Mouse (Mus musculus) forebrain, embryonic 10.5 days (tissue): ENCODE results near the gene Hmgb4. TPM values are rescaled to one million over a fixed set of nuclear protein-coding genes. Genes with fewer than 3 reads are reported as not detected.

Experiments used
- DNase-seq: peaks from one replicate; pipeline ENCODE4 v3.0.0-alpha.2; 2017; ENCODE audit warnings: low spot score; ENCODE audit errors: extremely low spot score
- H3K27ac ChIP-seq: fragments of 300-500 bp; sonication (generic); 2 replicates; pipeline ENCODE4 v1.5.1; 2016; ENCODE audit warnings: mild to moderate bottlenecking
- H3K27me3 ChIP-seq: fragments of 300-500 bp; sonication (generic); 2 replicates; pipeline ENCODE4 v1.6.1; 2016; ENCODE audit warnings: mild to moderate bottlenecking; ENCODE audit not compliant: poor library complexity, severe bottlenecking
- H3K36me3 ChIP-seq: fragments of 300-500 bp; sonication (generic); replicated peaks from 2 replicates; pipeline ENCODE4 v1.6.1; 2016; ENCODE audit warnings: mild to moderate bottlenecking, moderate library complexity
- H3K4me1 ChIP-seq: fragments of 300-500 bp; sonication (generic); 2 replicates; pipeline ENCODE4 v1.6.1; 2016
- H3K4me3 ChIP-seq: fragments of 300-500 bp; sonication (generic); 2 replicates; pipeline ENCODE4 v1.5.1; 2016; ENCODE audit warnings: mild to moderate bottlenecking, moderate library complexity
- H3K9me3 ChIP-seq: fragments of 300-500 bp; sonication (generic); 2 replicates; pipeline ENCODE4 v1.6.1; 2016; ENCODE audit warnings: mild to moderate bottlenecking, moderate library complexity
- WGBS: fragments of 180-500 bp; shearing (Covaris S2); methylation state at CpG from one replicate; pipeline ENCODE4 v1.1.7; 2016; 5-methylcytosine and 5-hydroxymethylcytosine counted together
- polyA plus RNA-seq: library from polyadenylated mRNA; unstranded; fragments of >200 nt; fragmentation: Nextera tagmentation; extraction: Ambion mirVana; gene quantifications from 2 replicates; pipeline ENCODE4 v1.2.1, GENCODE M21; 2016

Hmgb4 gene
- polyA plus RNA-seq, 1 experiment from 2014 or later, result not detected

DNA sequence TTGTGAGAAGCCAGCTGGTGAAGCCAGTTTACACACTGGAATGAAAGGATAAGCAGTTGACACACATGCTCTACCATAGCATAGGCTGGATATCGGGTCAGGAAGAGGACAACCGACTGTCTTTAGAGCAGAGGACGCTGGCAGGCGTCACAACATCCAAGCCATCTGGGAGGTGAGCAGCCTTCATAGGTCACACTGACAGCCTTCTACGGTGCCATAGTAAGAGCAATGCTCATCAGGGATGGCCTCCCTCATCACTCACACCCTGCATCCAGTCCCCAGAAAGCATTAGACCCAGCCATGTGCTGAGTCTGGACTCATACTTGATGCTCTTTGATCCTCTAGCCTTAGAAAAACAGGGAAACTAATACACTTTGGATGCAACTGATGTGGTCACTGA, 3.7 kb upstream of the Hmgb4 start:
- no peak overlapping the region for H3K4me3 ChIP-seq
- H3K36me3 ChIP-seq, result no peaks in the 10 kb centered on the region
- H3K27me3 ChIP-seq, result no peaks in the 10 kb centered on the region
- H3K9me3 ChIP-seq, result peaks cover 5% of the 10 kb centered on the region; the same call in 1 of the 2 replicates
- no peak for DNase-seq
- H3K4me1 ChIP-seq, result 0 out of 2 replicates have a peak, but pooled peaks cover 5% of the 10 kb centered on the region
- WGBS, result 91% methylated on average over 5 of the region's 5 CpGs
- H3K27ac ChIP-seq, result no peak overlapping the region

DNA sequence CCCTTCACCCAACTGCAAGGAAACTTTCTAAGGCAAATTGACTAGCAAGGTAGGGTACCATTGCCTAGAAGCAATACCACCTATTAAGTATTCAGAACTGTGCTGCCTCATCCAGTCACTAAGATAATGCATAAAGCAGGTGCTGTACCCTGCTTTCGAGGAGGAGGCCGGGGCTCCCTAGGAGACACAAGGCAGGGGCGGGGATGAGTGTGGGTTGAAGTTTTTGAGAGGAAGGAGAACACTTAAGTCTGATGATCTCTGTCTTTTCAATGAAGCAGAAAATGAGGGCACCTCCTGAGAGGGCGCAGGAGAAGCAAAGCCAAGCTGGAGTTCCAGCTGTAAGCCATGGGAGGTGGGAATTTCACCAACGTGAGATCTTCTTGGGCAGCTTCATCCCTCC, 1.5 kb downstream of the Hmgb4 start:
- no peak for DNase-seq
- WGBS, result 89% methylated on average over 5 of the region's 5 CpGs
- no peak overlapping the region for H3K4me3 ChIP-seq

DNA sequence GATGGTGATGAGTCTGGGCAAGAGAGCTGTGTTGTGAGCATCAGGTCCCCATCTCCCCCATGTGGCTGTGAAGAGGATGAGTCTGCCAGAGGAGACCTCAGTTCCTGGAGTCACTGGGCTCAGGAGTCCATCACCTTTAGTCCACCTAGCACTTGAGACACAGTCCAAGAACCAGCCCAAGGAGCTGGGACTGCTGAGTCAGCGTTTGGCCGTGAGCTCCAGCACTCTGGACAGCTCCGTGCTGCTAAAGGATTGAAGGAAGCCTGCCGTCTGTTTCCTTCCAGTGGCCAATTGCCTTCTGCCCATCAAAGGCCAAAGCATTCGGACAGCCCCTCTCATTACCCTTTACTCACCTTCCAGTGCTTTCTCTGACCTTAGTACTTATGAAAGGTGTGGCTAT, 12.1 kb downstream of the Hmgb4 start:
- DNase-seq, result peak; percentile 39
- WGBS, result 13% methylated on average over 5 of the region's 5 CpGs
- Histone ChIP-seq H3K4me1 (peaks cover 5% of the 10 kb centered on the region; the same call in 1 of the 2 replicates), H3K36me3 (no peaks in the 10 kb centered on the region), H3K9me3 (no peaks in the 10 kb centered on the region), H3K27ac (no peak overlapping the region), H3K27me3 (no peaks in the 10 kb centered on the region), H3K4me3 (no peak overlapping the region)

More for the DNA sequence above, 1.5 kb downstream of the Hmgb4 start:
- Histone ChIP-seq H3K9me3 (no peaks in the 10 kb centered on the region), H3K4me1 (0 out of 2 replicates have a peak, but pooled peaks cover 5% of the 10 kb centered on the region), H3K27me3 (no peaks in the 10 kb centered on the region), H3K27ac (no peak overlapping the region), H3K36me3 (no peaks in the 10 kb centered on the region)

DNA sequence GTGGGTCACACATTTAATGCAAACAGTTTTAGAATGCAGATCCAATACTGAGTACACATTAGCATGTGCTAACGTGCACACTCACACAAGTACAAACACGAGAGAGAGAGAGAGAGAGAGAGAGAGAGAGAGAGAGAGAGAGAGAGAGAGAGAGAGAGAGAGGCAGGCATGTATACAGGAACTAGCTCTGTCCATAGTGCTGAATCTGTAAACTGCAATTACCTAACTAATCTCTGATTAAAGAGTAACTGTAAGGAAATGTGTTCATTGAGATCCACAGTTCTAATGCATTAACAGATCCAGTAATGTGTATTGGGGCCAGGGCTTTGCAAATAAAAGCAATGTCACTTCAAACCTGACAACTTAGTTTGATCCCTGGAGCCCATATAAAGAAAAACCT, 15.6 kb downstream of the Hmgb4 start:
- 49% methylated on average over 2 of the region's 2 CpGs for WGBS
- H3K4me3 ChIP-seq, result no peak overlapping the region
- no peaks in the 10 kb centered on the region for H3K36me3 ChIP-seq
- H3K27ac ChIP-seq, result no peak overlapping the region
- H3K27me3 ChIP-seq, result 0 out of 2 replicates have a peak, but pooled peaks cover under 1% of the 10 kb centered on the region
- DNase-seq, result no peak
- peaks cover 24% of the 10 kb centered on the region for H3K4me1 ChIP-seq
- H3K9me3 ChIP-seq, result no peaks in the 10 kb centered on the region

DNA sequence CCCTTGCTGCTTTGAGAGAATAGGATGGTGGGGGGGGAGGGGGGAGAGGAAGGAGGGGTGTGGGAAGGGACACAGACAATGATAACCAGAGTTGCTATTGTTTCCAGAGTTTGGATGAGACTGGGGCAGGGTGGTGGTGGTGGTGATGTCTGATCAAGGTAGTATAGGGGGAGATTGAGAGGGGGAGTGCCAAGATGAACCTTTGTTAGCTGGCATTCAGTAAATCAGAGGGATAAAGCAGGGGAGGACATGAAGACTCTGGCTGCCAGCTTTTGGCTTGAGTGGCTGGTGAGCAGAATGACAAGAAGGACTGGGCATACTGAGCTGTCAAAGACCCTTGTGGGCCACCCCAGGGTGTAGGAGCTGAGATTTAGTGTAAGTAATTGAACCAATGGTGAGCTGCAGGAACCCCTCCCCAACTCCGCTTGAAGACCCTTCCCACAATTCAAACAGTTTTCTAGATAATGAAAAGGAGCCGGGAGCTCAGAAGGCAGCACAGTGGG, 18.9 kb downstream of the Hmgb4 start:
- Histone ChIP-seq H3K27ac (no peak overlapping the region), H3K9me3 (no peaks in the 10 kb centered on the region), H3K27me3 (0 out of 2 replicates have a peak, but pooled peaks cover 5% of the 10 kb centered on the region), H3K36me3 (no peaks in the 10 kb centered on the region), H3K4me1 (peaks cover 20% of the 10 kb centered on the region), H3K4me3 (no peak overlapping the region)
- DNase-seq, result no peak
- WGBS, result 35% methylated on average over 2 of the region's 2 CpGs

DNA sequence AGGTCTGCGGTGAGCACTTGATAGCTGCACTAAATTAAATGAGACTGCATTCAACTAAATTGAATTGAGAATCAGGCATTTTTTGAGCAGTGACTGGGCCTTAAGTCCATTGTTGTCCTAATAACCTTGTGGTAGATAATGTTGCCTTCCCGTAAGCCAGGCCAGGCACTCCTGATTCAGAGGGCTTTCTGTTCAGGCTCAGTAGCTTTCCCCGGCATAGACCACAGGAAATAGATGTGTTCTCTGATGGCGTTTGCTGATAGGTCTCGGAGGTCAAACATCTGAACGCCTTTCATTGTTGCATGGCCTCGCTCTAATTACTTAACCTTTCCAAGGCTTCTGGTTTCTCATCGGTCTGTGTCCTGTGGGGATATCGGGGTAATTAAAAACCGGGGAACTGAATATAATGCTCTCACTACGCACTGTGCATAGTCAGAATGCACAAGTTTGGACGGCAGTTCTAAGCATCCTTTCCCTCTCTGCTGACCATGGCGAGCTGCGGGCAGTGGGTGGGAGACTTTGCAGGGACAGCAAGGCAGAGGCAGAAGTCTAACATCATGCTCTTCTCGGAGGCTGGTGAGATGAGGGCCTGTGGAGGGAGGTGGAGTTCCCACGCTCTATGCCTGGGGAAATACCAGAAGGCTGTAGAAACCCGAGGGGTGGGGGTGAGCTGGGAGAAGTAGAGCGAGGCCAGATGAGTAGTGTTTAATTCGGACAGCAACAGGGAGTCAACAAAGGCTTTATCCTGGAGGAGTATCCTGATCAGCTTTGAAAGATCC, 19.5 kb downstream of the Hmgb4 start:
- peak; percentile 20 for DNase-seq
- H3K4me1 ChIP-seq, result peaks cover 20% of the 10 kb centered on the region
- H3K9me3 ChIP-seq, result no peaks in the 10 kb centered on the region
- 9% methylated on average over 19 of the region's 19 CpGs for WGBS
- no peak overlapping the region for H3K4me3 ChIP-seq
- no peaks in the 10 kb centered on the region for H3K36me3 ChIP-seq
- no peak overlapping the region for H3K27ac ChIP-seq
- 0 out of 2 replicates have a peak, but pooled peaks cover 5% of the 10 kb centered on the region for H3K27me3 ChIP-seq

DNA sequence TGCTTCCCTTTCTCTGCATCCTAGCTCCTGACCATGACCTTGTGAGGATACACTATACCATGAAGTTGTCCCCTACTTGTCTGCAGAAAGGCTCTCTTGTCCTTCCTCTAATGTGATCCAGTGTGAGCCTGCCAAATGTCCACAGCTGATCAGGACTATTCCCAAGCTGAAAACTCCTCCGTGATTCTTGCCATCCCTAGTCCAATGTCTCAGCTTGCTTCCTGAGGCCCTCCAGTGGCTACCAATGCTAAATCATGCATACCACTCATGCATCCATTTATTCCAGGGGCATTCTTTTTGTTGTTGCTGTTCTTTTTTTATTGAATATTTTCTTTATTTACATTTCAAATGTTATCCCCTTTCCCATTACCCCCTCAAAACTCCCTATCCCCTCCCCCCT, 21.6 kb downstream of the Hmgb4 start:
- Histone ChIP-seq H3K27me3 (0 out of 2 replicates have a peak, but pooled peaks cover 5% of the 10 kb centered on the region), H3K4me3 (no peak overlapping the region), H3K27ac (no peak overlapping the region), H3K9me3 (no peaks in the 10 kb centered on the region), H3K4me1 (peaks cover 20% of the 10 kb centered on the region), H3K36me3 (no peaks in the 10 kb centered on the region)
- DNase-seq, result no peak
- 58% methylated on average over 1 of the region's 1 CpGs for WGBS

DNA sequence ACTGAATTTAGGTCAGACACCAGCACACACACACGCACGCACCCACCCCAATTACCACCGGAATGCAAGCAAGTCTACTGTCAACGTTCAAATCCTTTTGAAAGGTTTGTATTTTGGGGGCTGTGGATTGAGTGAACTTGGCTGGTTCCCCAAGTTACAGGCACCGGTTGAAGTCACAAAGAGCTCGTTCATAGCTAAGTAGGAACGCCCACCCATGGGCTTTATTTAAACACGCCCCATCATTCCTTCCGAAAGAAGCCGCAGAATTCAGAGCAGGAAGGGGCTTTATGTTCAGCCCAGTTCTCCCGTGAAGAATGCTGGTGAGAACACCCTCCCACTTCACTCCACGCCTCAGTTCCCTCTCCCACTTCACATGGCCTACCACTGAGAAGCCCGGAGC, 27.3 kb downstream of the Hmgb4 start:
- H3K4me1 ChIP-seq, result peaks cover 3% of the 10 kb centered on the region
- 87% methylated on average over 13 of the region's 13 CpGs for WGBS
- no peaks in the 10 kb centered on the region for H3K27me3 ChIP-seq
- no peak overlapping the region for H3K27ac ChIP-seq
- H3K9me3 ChIP-seq, result no peaks in the 10 kb centered on the region
- H3K36me3 ChIP-seq, result no peaks in the 10 kb centered on the region
- no peak overlapping the region for H3K4me3 ChIP-seq
- DNase-seq, result no peak

DNA sequence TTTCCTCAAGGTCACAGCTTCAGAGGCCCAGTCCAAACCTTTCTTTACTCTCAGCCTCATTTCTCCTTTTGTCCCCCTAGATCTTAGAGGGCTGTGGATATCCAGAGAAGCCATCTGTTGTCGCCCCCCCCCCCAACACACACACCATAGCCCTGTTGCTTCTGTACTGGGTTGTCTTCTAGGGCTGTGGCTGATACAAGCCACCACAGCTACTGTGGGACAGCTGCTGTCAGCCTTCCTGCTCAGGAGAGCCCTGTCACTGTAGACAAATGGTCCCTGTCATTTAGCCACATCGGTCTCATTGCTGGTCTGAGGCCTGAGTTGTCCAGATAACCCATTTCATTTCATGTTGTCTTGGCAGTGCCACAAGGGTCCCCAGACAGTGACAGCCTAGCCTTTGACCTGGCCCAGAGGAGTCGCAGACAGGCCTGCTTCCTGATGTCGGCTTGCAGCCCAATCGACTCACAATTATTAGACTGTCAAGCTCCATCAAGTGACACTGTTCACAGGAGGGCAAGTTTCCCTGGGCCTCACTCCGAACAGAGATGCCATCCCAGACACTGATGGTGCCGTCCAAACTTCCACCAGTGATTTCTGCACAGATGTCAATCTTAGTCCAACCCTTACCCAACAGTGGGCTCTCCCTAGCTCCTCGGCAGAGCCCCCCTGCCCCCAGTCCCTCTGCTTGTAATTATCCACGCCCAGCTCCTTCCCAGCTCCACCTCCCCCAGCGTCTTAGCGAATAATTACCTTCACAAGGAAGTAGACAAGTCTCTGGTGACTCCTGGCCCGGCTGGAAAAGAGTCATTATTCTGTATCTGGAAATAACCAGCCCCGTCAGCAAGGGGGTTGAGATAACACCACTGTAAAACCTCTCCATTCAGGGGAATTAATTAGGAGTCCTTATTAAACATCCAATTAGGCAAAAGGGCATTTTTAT, 33.1 kb downstream of the Hmgb4 start:
- Histone ChIP-seq H3K27me3 (no peaks in the 10 kb centered on the region), H3K9me3 (no peaks in the 10 kb centered on the region), H3K4me1 (peaks cover 15% of the 10 kb centered on the region), H3K4me3 (no peak overlapping the region), H3K27ac (no peak overlapping the region), H3K36me3 (no peaks in the 10 kb centered on the region)
- DNase-seq, result no peak
- 49% methylated on average over 13 of the region's 13 CpGs for WGBS

DNA sequence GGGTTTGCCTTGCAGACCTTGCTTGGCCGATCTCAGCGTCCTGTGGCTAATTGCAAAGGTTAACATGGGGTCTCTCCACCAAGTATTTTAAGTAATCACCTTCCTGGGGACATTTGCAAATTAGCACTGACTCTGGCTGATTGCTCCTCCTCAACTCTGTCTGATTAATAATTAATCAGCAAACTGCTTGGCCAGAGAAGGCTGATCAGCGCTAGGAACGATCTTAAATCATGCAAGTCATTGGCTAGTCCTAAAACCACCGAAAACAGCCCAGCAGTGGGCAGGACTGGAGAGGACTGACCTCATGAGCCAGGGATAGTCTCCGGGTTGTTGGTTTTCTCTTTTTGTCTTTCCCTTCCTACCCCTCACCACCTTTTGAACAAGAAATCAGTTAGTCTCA, 36.3 kb downstream of the Hmgb4 start:
- Histone ChIP-seq H3K4me3 (no peak overlapping the region), H3K9me3 (no peaks in the 10 kb centered on the region), H3K36me3 (no peaks in the 10 kb centered on the region), H3K27ac (no peak overlapping the region), H3K27me3 (peaks cover 4% of the 10 kb centered on the region; the same call in 1 of the 2 replicates), H3K4me1 (peaks cover 15% of the 10 kb centered on the region)
- DNase-seq, result no peak
- 79% methylated on average over 6 of the region's 6 CpGs for WGBS

DNA sequence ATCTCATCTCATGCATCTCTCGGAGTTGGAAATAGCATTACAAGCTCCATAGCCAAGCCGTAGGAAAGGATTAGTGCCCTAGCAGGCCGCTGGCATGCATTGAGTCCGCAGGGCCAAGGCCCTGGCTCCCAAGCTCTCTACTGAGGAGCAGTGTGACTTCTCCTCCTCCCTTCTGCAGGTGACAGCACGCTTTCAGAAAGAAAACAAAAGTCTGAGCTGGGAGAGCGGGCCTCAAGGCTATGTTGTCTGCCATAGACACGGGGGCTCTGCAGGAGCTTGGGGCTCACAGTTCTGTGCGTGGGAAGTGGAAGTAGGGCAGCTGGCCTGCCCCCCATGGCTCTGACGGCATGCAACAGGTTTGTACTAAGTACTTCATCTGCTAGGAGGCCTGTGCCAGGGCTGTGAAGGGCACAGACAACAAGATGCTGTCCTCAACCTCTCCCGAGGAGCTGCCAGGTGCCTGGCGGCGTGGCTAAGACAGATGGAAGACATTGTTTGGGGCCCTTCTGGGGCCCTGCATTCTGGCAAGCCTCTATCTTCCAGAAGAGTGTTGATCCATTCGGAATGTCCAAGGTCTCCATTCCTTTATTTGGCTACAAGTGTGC, 42.7 kb downstream of the Hmgb4 start:
- no peak overlapping the region for H3K27ac ChIP-seq
- no peaks in the 10 kb centered on the region for H3K9me3 ChIP-seq
- DNase-seq, result no peak
- H3K4me1 ChIP-seq, result peaks cover 5% of the 10 kb centered on the region
- no peaks in the 10 kb centered on the region for H3K36me3 ChIP-seq
- H3K4me3 ChIP-seq, result no peak overlapping the region
- peaks cover 4% of the 10 kb centered on the region; the same call in 1 of the 2 replicates for H3K27me3 ChIP-seq
- WGBS, result 77% methylated on average over 13 of the region's 13 CpGs
